Mouse (Mus musculus): ENCODE measurements around the gene Cc2d2b.

Gene Cc2d2b

GRCm38 (mm10) chr19:40762023-40762759 is 13.6 kb downstream of the Cc2d2b start:
- DNase-seq = peak; percentile 32

- DNase-seq = no peak
These were observed 18.6 kb downstream of the Cc2d2b start for GRCm38 (mm10) chr19:40767189-40767588.

- no peak for DNase-seq
These were observed 20.8 kb downstream of the Cc2d2b start for GRCm38 (mm10) chr19:40769341-40769770.

GRCm38 (mm10) chr19:40788004-40788714 is 39.6 kb downstream of the Cc2d2b start:
- DNase-seq = no peak

- no peak for DNase-seq
These were observed 40.1 kb downstream of the Cc2d2b start for GRCm38 (mm10) chr19:40788715-40789084.

GRCm38 (mm10) chr19:40805176-40805737 is 56.7 kb downstream of the Cc2d2b start:
- DNase-seq = no peak

DNA sequence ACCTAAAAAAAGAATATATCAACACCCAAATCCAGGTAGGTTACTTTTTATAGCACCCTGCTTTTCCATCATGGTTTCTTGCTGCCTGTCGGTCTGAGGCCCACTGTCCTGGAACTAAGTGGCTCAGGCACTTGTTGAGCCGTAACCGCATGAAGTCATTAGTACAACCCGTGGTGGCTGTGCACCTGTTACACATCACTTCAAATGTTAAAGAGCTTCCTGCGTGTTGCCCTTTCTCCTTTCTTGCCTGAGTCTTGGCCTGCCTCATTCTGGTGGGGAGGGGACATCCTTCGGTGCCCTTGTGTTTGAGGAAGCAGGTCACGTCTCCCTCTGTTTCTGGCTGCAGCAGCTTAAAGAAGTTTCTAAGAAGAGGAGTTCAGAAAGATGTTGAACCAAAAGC is 61.3 kb downstream of the Cc2d2b start:
- DNase-seq = peak; percentile 53

GRCm38 (mm10) chr19:40811840-40812239 is 63.3 kb downstream of the Cc2d2b start:
- no peak for DNase-seq

- DNase-seq = no peak
These were observed 64.2 kb downstream of the Cc2d2b start for GRCm38 (mm10) chr19:40812778-40813177.

- no peak for DNase-seq
These were observed 64.8 kb downstream of the Cc2d2b start for GRCm38 (mm10) chr19:40813385-40813784.

GRCm38 (mm10) chr19:40815645-40816183 is 67.2 kb downstream of the Cc2d2b start:
- no peak for DNase-seq

DNA sequence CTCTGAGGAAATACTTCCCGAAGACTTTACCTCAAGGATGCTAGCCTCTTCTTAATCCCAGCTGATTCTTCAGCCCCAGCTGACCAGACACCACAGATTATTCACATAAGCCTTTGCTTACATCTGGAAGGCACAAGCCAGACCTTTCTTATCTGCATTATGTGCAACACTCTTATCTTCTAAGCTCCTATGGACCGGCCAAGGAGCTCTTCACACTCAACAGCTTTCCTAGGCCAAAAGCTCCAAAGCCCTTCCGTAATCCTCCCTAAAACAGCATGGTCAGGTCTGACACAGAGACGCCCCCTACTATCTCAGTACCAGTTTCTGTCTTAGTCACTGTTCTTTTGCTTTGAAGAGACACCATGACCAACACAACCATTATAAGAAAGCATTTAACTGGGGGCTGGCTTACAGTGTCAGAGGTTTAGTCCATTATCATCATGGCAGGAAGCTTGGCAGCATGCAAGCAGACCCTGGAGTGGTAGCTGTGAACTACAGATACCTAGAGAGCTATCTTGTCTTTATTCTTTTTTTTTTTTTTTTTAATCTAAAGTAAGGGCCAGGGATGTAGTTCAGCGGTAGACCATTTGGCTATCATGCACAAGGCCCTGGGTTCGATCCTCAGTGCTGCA is 69.5 kb downstream of the Cc2d2b start:
- DNase-seq = no peak

- peak; percentile 27 for DNase-seq
These were observed 70.2 kb downstream of the Cc2d2b start for GRCm38 (mm10) chr19:40818764-40819163.

GRCm38 (mm10) chr19:40821306-40821825 is 72.8 kb downstream of the Cc2d2b start:
- DNase-seq = no peak

DNA sequence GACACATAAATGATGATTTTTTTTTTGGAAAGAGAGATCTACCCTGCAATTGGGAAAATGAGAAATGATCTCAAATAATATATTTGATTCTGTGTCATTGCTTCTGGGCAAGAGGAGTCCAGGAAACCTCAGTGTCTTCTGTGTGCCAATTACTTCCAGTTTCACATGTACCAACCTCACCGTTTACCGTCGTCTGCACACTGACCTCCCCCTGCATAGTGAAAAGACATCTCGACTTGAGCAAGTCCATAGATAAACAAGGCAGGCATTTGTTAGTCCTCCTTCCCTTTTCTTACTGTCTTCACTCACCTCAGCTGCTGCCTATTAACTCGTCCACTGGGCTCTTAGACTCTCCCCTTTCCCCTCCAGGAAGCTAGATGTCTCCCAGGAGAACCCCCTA is 77.1 kb downstream of the Cc2d2b start:
- DNase-seq = no peak

DNA sequence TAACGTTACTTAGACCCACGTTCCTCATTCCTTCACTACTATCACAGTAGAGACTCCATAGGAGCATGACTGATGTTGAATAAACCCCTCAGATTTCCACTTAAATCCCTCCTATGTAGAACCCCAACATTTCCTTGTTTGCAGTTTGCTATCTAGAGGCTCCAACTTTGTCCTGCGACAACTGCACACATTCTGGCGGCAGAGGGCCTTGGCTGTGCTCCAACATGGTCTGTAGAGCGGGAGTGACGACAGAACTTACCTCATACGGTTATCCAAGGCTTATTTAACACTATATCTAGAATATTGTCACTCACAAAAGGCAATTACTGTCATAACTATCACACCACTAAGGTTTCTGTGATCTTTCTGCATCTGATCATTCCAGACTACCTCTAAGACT is 78.2 kb downstream of the Cc2d2b start:
- no peak for DNase-seq

- no peak for DNase-seq
These were observed 81.6 kb downstream of the Cc2d2b start for GRCm38 (mm10) chr19:40830198-40830597.

- DNase-seq = peak; percentile 96
These were observed 82.3 kb downstream of the Cc2d2b start, which contains the start of gene Ccnj for GRCm38 (mm10) chr19:40830703-40831415. Gene Ccnj (plus strand): TSS chr19:40831279.

- DNase-seq = no peak
These were observed 83.1 kb downstream of the Cc2d2b start for GRCm38 (mm10) chr19:40831416-40832201.

GRCm38 (mm10) chr19:40832361-40832760 is 83.8 kb downstream of the Cc2d2b start:
- no peak for DNase-seq

GRCm38 (mm10) chr19:40834436-40834835 is 85.9 kb downstream of the Cc2d2b start:
- no peak for DNase-seq

Data from thymus, postnatal 25 days (tissue).